ENCODE assay signal across 5 mouse cellular contexts in the genomic region with DNA sequence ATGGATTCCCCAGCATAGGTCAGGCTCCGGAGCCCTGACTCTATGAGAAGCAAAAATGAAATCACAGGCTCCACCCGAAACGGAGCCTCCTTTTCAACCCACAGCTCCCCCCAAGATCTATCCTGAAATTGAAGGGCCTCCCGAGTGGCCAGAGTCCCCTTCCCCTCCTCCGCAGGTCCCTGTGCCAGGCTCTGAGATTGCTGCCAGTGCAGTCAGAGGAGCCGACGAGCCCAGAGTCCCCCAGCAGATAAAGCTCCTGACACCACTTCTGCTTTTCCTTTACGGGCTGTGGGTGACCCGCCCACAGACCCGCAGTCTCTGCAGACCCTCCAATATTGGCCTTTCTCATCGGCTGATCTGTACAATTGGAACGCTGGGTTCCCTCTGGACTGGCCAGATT. TPM values are rescaled to one million over a fixed set of nuclear protein-coding genes. Genes with fewer than 3 reads are reported as not detected.
A peak's percentile ranks its signal among the peaks of the same experiment; 100 is the strongest.
ATAC-seq lines count a peak whose summit lies in the region.
"Had no signal": no experiment of that assay in that cellular context is flagged by ENCODE, and none has a peak within 500 bp of the region (broad histone marks: within the 10 kb centered on the region; RNA-seq: fewer than 3 reads in every experiment).

No protein-coding gene starts in this region.

- peak; percentile 77 for ATAC-seq in common myeloid progenitor, adult 5-6 weeks (replicated peaks; ENCODE audit: low read depth, poor library complexity, severe bottlenecking)
- peak; percentile 57 for ATAC-seq in granulocyte monocyte progenitor cell, adult 5-6 weeks (replicated peaks; ENCODE audit: poor library complexity, severe bottlenecking)
- peak; percentile 50; the same call in 1 of the 2 replicates for ATAC-seq in megakaryocyte progenitor cell, adult 5-6 weeks (replicated peaks; ENCODE audit: poor library complexity)

RNA-seq across cellular contexts. Expression of gene Hdc, which starts 9.5 kb away (rescaled TPM):
- total RNA-seq in common myeloid progenitor, adult 5-6 weeks (2017) = 16.9 and 19.1 TPM in 2 replicates
- total RNA-seq in granulocyte monocyte progenitor cell, adult 5-6 weeks (2014; fragmentation: Nextera tagmentation) = 79.4 and 82.5 TPM in 2 replicates
- 138 and 152 TPM in 2 replicates for total RNA-seq in granulocyte monocyte progenitor cell, adult 5-6 weeks (2017)
- total RNA-seq in megakaryocyte progenitor cell, adult 5-6 weeks (2015) = 51.3 and 54.1 TPM in 2 replicates
- 90.2 and 102 TPM in 2 replicates for total RNA-seq in megakaryocyte progenitor cell, adult 5-6 weeks (2017)

RNA-seq across cellular contexts. Expression of gene Slc27a2, which starts 57.4 kb away (rescaled TPM):
- 0.55 and 0.68 TPM in 2 replicates for total RNA-seq in common myeloid progenitor, adult 5-6 weeks (2017)
- not detected in 2 replicates for total RNA-seq in granulocyte monocyte progenitor cell, adult 5-6 weeks (2014; fragmentation: Nextera tagmentation)
- not detected in 2 replicates for total RNA-seq in granulocyte monocyte progenitor cell, adult 5-6 weeks (2017)
- 0.10 TPM in 1 of 2 replicates, not detected in the other for total RNA-seq in megakaryocyte progenitor cell, adult 5-6 weeks (2015)
- total RNA-seq in megakaryocyte progenitor cell, adult 5-6 weeks (2017) = 0.04 and 0.54 TPM in 2 replicates
- total RNA-seq: CH12.LX, MEL had no signal
